Mouse (Mus musculus) lung, embryonic 14.5 days (tissue): Measurements from ENCODE around the gene Cx3cl1. TPM values are rescaled to one million over a fixed set of nuclear protein-coding genes. Genes with fewer than 3 reads are reported as not detected.

ENCODE experiments used
- ATAC-seq: fragments of 200-750 bp; cut with Nextera tagmentation; 2 replicates; pipeline ENCODE4 v1.8.0; 2017; ENCODE audit warnings: mild to moderate bottlenecking, moderate TSS enrichment, moderate library complexity; ENCODE audit not compliant: insufficient read depth
- DNase-seq: peaks from one replicate; pipeline ENCODE4 v3.0.0-alpha.2; 2015
- H3K27ac ChIP-seq: fragments of 300-500 bp; sonication (generic); 2 replicates; pipeline ENCODE4 v1.5.1; 2014; ENCODE audit warnings: low read depth, mild to moderate bottlenecking, moderate library complexity
- H3K27me3 ChIP-seq: fragments of 300-500 bp; sonication (generic); 2 replicates; pipeline ENCODE4 v1.6.1; 2014; ENCODE audit warnings: low read length, control low read depth; ENCODE audit not compliant: insufficient read depth
- H3K36me3 ChIP-seq: fragments of 300-500 bp; sonication (generic); 2 replicates; pipeline ENCODE4 v1.6.1; 2014; ENCODE audit warnings: control low read depth; ENCODE audit not compliant: insufficient read depth
- H3K4me1 ChIP-seq: fragments of 300-500 bp; sonication (generic); 2 replicates; pipeline ENCODE4 v1.6.1; 2014; ENCODE audit warnings: antibody characterized with exemption, control low read depth; ENCODE audit not compliant: insufficient read depth
- H3K4me2 ChIP-seq: fragments of 300-500 bp; sonication (generic); 2 replicates; pipeline ENCODE4 v1.6.1; 2014; ENCODE audit warnings: mild to moderate bottlenecking
- H3K4me3 ChIP-seq: fragments of 300-500 bp; sonication (generic); 2 replicates; pipeline ENCODE4 v1.5.1; 2014; ENCODE audit warnings: low read depth, low read length
- H3K9ac ChIP-seq: fragments of 300-500 bp; sonication (generic); 2 replicates; pipeline ENCODE4 v1.6.1; 2014
- H3K9me3 ChIP-seq: fragments of 300-500 bp; sonication (generic); 2 replicates; pipeline ENCODE4 v1.6.1; 2016; ENCODE audit warnings: low read depth, low read length, control low read depth
- CTCF ChIP-seq: IDR thresholded peaks from 2 replicates; pipeline ENCODE4 v1.5.1; 2016; ENCODE audit warnings: antibody characterized with exemption, low read depth
- WGBS: fragments of 180-500 bp; shearing (Covaris S2); extraction: QIAGEN DNeasy Blood & Tissue Kit; methylation state at CpG from one replicate; pipeline ENCODE4 v1.1.7; 2014; 5-methylcytosine and 5-hydroxymethylcytosine counted together
- polyA plus RNA-seq: library from polyadenylated mRNA; unstranded; fragments of >200 nt; fragmentation: Nextera tagmentation; extraction: Ambion mirVana; gene quantifications from 2 replicates; pipeline ENCODE4 v1.2.1, GENCODE M21; 2014

The Cx3cl1 gene
- polyA plus RNA-seq, 1 experiment from 2014 or later = 7.3 TPM

GRCm38 (mm10) chr8:94810153-94810552, 38.3 kb downstream of the Cx3cl1 start, which contains the start of gene Ccl17:
Gene Ccl17, plus strand, starts transcription at chr8:94810453.
- ATAC-seq (no peak), DNase-seq (no peak)
- Histone ChIP-seq H3K9ac (no peak within 1 kb of the TSS), H3K4me2 (no peak within 1 kb of the TSS), H3K27ac (no peak within 1 kb of the TSS), H3K4me3 (no peak within 1 kb of the TSS), H3K36me3 (no peaks in the 10 kb centered on the region), H3K4me1 (no peaks in the 10 kb centered on the region), H3K9me3 (no peaks in the 10 kb centered on the region), H3K27me3 (no peaks in the 10 kb centered on the region)
- 38% methylated on average over 3 of the region's 3 CpGs for WGBS
- TF ChIP-seq CTCF = no peak

GRCm38 (mm10) chr8:94810855-94811254, 39.0 kb downstream of the Cx3cl1 start:
- no peak overlapping the region for H3K27ac ChIP-seq
- TF ChIP-seq CTCF = no peak
- H3K4me3 ChIP-seq = no peak overlapping the region
- 72% methylated on average over 5 of the region's 5 CpGs for WGBS
- DNase-seq (no peak), ATAC-seq (no peak)
- no peaks in the 10 kb centered on the region for H3K27me3 ChIP-seq
- H3K4me1 ChIP-seq = no peaks in the 10 kb centered on the region
- no peak overlapping the region for H3K9ac ChIP-seq
- no peak overlapping the region for H3K4me2 ChIP-seq
- H3K36me3 ChIP-seq = no peaks in the 10 kb centered on the region
- no peaks in the 10 kb centered on the region for H3K9me3 ChIP-seq

- H3K4me2 ChIP-seq = no peak overlapping the region
- H3K27ac ChIP-seq = no peak overlapping the region
- no peaks in the 10 kb centered on the region for H3K27me3 ChIP-seq
- DNase-seq (peak; percentile 15), ATAC-seq (no peak)
- H3K9me3 ChIP-seq = no peaks in the 10 kb centered on the region
- no peak for TF ChIP-seq CTCF
- H3K4me3 ChIP-seq = no peak overlapping the region
- H3K9ac ChIP-seq = no peak overlapping the region
- 50% methylated on average over 6 of the region's 6 CpGs for WGBS
- H3K36me3 ChIP-seq = no peaks in the 10 kb centered on the region
- H3K4me1 ChIP-seq = no peaks in the 10 kb centered on the region
Measured at GRCm38 (mm10) chr8:94811654-94812053, 39.8 kb downstream of the Cx3cl1 start.

GRCm38 (mm10) chr8:94812645-94813098, 40.9 kb downstream of the Cx3cl1 start:
- peak; percentile 97 for DNase-seq
- ATAC-seq = peak; percentile 60; the same call in 1 of the 2 replicates
- TF ChIP-seq CTCF = peak; percentile 78
- Histone ChIP-seq H3K27ac (no peak overlapping the region), H3K9me3 (no peaks in the 10 kb centered on the region), H3K36me3 (no peaks in the 10 kb centered on the region), H3K9ac (no peak overlapping the region), H3K27me3 (no peaks in the 10 kb centered on the region), H3K4me2 (no peak overlapping the region), H3K4me1 (no peaks in the 10 kb centered on the region), H3K4me3 (no peak overlapping the region)
- WGBS = 31% methylated on average over 6 of the region's 6 CpGs

GRCm38 (mm10) chr8:94814556-94814955, 42.7 kb downstream of the Cx3cl1 start:
- H3K9me3 ChIP-seq = no peaks in the 10 kb centered on the region
- H3K4me1 ChIP-seq = no peaks in the 10 kb centered on the region
- H3K27ac ChIP-seq = no peak overlapping the region
- ATAC-seq (no peak), DNase-seq (peak; percentile 62)
- no peaks in the 10 kb centered on the region for H3K27me3 ChIP-seq
- 0% methylated on average over 1 of the region's 1 CpGs for whole genome bisulfite sequencing
- no peak overlapping the region for H3K4me2 ChIP-seq
- peak; percentile 66 for TF ChIP-seq CTCF
- no peak overlapping the region for H3K4me3 ChIP-seq
- H3K9ac ChIP-seq = no peak overlapping the region
- H3K36me3 ChIP-seq = no peaks in the 10 kb centered on the region

- Histone ChIP-seq H3K9me3 (no peaks in the 10 kb centered on the region), H3K4me2 (no peak overlapping the region), H3K4me3 (no peak overlapping the region), H3K27ac (no peak overlapping the region), H3K36me3 (peaks cover 27% of the 10 kb centered on the region), H3K9ac (no peak overlapping the region), H3K4me1 (no peaks in the 10 kb centered on the region), H3K27me3 (no peaks in the 10 kb centered on the region)
- WGBS = 78% methylated on average over 11 of the region's 11 CpGs
- DNase-seq (no peak), ATAC-seq (no peak)
- no peak for TF ChIP-seq CTCF
Measured at GRCm38 (mm10) chr8:94817933-94818332, 46.1 kb downstream of the Cx3cl1 start.

GRCm38 (mm10) chr8:94819671-94820179, 47.9 kb downstream of the Cx3cl1 start:
- H3K9me3 ChIP-seq = no peaks in the 10 kb centered on the region
- H3K4me1 ChIP-seq = no peaks in the 10 kb centered on the region
- no peak overlapping the region for H3K9ac ChIP-seq
- WGBS = 65% methylated on average over 6 of the region's 6 CpGs
- ATAC-seq (no peak), DNase-seq (no peak)
- TF ChIP-seq CTCF = no peak
- H3K36me3 ChIP-seq = peaks cover 42% of the 10 kb centered on the region
- H3K27ac ChIP-seq = no peak overlapping the region
- no peak overlapping the region for H3K4me3 ChIP-seq
- H3K27me3 ChIP-seq = no peaks in the 10 kb centered on the region
- no peak overlapping the region for H3K4me2 ChIP-seq

GRCm38 (mm10) chr8:94820553-94820952, 48.7 kb downstream of the Cx3cl1 start:
- H3K4me1 ChIP-seq = no peaks in the 10 kb centered on the region
- no peak overlapping the region for H3K27ac ChIP-seq
- no peak overlapping the region for H3K4me3 ChIP-seq
- DNase-seq (no peak), ATAC-seq (no peak)
- WGBS = 82% methylated on average over 7 of the region's 7 CpGs
- no peak overlapping the region for H3K9ac ChIP-seq
- TF ChIP-seq CTCF = no peak
- no peaks in the 10 kb centered on the region for H3K27me3 ChIP-seq
- H3K9me3 ChIP-seq = no peaks in the 10 kb centered on the region
- H3K36me3 ChIP-seq = peaks cover 50% of the 10 kb centered on the region
- H3K4me2 ChIP-seq = no peak overlapping the region
